ENCODE assay signal across 27 mouse cellular contexts in genomic region chr6:142564746-142565145, GRCm38 (mm10).
"Had no signal": no experiment of that assay in that cellular context is flagged by ENCODE, and none has a peak within 500 bp of the region (broad histone marks: within the 10 kb centered on the region; RNA-seq: fewer than 3 reads in every experiment).

No protein-coding gene starts in this region.

- ATAC-seq: hindbrain, embryonic 16.5 days; inflammation-experienced regulatory T-cells, adult 6 months; intestine, postnatal 0 days; liver, postnatal 0 days had no signal

- H3K4me1 ChIP-seq: hindbrain, embryonic 10.5 days; hindbrain, embryonic 12.5 days; limb, embryonic 10.5 days; limb, embryonic 12.5 days; liver, embryonic 15.5 days had no signal

- H3K9ac ChIP-seq: heart, embryonic 12.5 days; hindbrain, embryonic 12.5 days; hindbrain, embryonic 14.5 days; kidney, embryonic 15.5 days; limb, embryonic 12.5 days; liver, embryonic 13.5 days; liver, embryonic 15.5 days; liver, postnatal 0 days had no signal

- H3K4me3 ChIP-seq: gastrocnemius, adult 2 months; heart, embryonic 10.5 days; heart, embryonic 12.5 days; hindbrain, embryonic 10.5 days; hindbrain, embryonic 12.5 days; kidney, embryonic 15.5 days; layer of hippocampus, adult 2 months; left cerebral cortex, adult 2 months; limb, embryonic 10.5 days; limb, embryonic 12.5 days; liver, embryonic 13.5 days; liver, embryonic 15.5 days had no signal

- DNase-seq: gastrocnemius, adult 2 months; gastrocnemius, postnatal 10 days; gastrocnemius, postnatal 25 days; heart, adult 18-20 months; heart, postnatal 10 days; heart, postnatal 4 days; kidney, adult 18-20 months; kidney, postnatal 25 days; kidney, postnatal 4 days; liver; liver, embryonic 13.5 days; liver, postnatal 0 days had no signal

- H3K36me3 ChIP-seq: heart, embryonic 10.5 days; heart, embryonic 12.5 days; hindbrain, embryonic 10.5 days; hindbrain, embryonic 12.5 days; limb, embryonic 10.5 days; limb, embryonic 12.5 days; liver, embryonic 13.5 days; liver, embryonic 15.5 days had no signal

- H3K4me2 ChIP-seq: heart, embryonic 12.5 days; hindbrain, embryonic 12.5 days; hindbrain, embryonic 14.5 days; kidney, embryonic 15.5 days; limb, embryonic 12.5 days; liver, embryonic 13.5 days; liver, embryonic 15.5 days had no signal

- H3K9me3 ChIP-seq: heart, embryonic 10.5 days; heart, embryonic 12.5 days; hindbrain, embryonic 10.5 days; hindbrain, embryonic 12.5 days; kidney, embryonic 15.5 days; limb, embryonic 10.5 days; limb, embryonic 12.5 days; liver, embryonic 13.5 days; liver, embryonic 15.5 days had no signal

- H3K27ac ChIP-seq: gastrocnemius, adult 2 months; heart, embryonic 10.5 days; hindbrain, embryonic 10.5 days; hindbrain, embryonic 12.5 days; hindbrain, embryonic 14.5 days; kidney, embryonic 15.5 days; kidney, postnatal 0 days; layer of hippocampus, adult 2 months; left cerebral cortex, adult 2 months; limb, embryonic 10.5 days; limb, embryonic 12.5 days; liver, embryonic 13.5 days; liver, embryonic 15.5 days had no signal
